Mouse (Mus musculus) heart, embryonic 15.5 days (tissue): ENCODE measurements around the gene Setd1b. TPM values are rescaled to one million over a fixed set of nuclear protein-coding genes. Genes with fewer than 3 reads are reported as not detected.
A peak's percentile ranks its signal among the peaks of the same experiment; 100 is the strongest.

Experiments
- ATAC-seq: fragments of 200-750 bp; cut with Nextera tagmentation; replicated peaks from 2 replicates; pipeline ENCODE4 v1.8.0; 2017; ENCODE audit warnings: low read depth, moderate TSS enrichment; ENCODE audit not compliant: insufficient number of reproducible peaks, insufficient read depth, low FRiP score
- H3K27ac ChIP-seq: fragments of 300-500 bp; sonication (generic); 2 replicates; pipeline ENCODE4 v1.5.1; 2015; ENCODE audit warnings: mild to moderate bottlenecking, inconsistent platforms
- H3K27me3 ChIP-seq: fragments of 300-500 bp; sonication (generic); 2 replicates; pipeline ENCODE4 v1.6.1; 2015; ENCODE audit warnings: inconsistent platforms
- H3K36me3 ChIP-seq: fragments of 300-500 bp; sonication (generic); 2 replicates; pipeline ENCODE4 v1.6.1; 2015; ENCODE audit warnings: mild to moderate bottlenecking, inconsistent platforms
- H3K4me1 ChIP-seq: fragments of 300-500 bp; sonication (generic); replicated peaks from 2 replicates; pipeline ENCODE4 v1.6.1; 2015; ENCODE audit warnings: inconsistent platforms
- H3K4me2 ChIP-seq: fragments of 300-500 bp; sonication (generic); 2 replicates; pipeline ENCODE4 v1.6.1; 2015; ENCODE audit warnings: inconsistent platforms, mild to moderate bottlenecking, moderate library complexity
- H3K4me3 ChIP-seq: fragments of 300-500 bp; sonication (generic); 2 replicates; pipeline ENCODE4 v1.5.1; 2015; ENCODE audit warnings: mild to moderate bottlenecking, inconsistent platforms
- H3K9ac ChIP-seq: fragments of 300-500 bp; sonication (generic); 2 replicates; pipeline ENCODE4 v1.6.1; 2015; ENCODE audit warnings: mild to moderate bottlenecking, inconsistent platforms
- H3K9me3 ChIP-seq: fragments of 300-500 bp; sonication (generic); replicated peaks from 2 replicates; pipeline ENCODE4 v1.6.1; 2016; ENCODE audit warnings: inconsistent platforms
- WGBS: fragments of 180-500 bp; shearing (Covaris S2); methylation state at CpG from one replicate; pipeline ENCODE4 v1.1.7; 2015; ENCODE audit warnings: mixed read lengths; 5-methylcytosine and 5-hydroxymethylcytosine counted together
- polyA plus RNA-seq: library from polyadenylated mRNA; unstranded; fragments of >200 nt; fragmentation: Nextera tagmentation; extraction: Ambion mirVana; gene quantifications from 2 replicates; pipeline ENCODE4 v1.2.1, GENCODE M21; 2015

The Setd1b gene
- polyA plus RNA-seq, 1 experiment from 2014 or later: 6.0 TPM

DNA sequence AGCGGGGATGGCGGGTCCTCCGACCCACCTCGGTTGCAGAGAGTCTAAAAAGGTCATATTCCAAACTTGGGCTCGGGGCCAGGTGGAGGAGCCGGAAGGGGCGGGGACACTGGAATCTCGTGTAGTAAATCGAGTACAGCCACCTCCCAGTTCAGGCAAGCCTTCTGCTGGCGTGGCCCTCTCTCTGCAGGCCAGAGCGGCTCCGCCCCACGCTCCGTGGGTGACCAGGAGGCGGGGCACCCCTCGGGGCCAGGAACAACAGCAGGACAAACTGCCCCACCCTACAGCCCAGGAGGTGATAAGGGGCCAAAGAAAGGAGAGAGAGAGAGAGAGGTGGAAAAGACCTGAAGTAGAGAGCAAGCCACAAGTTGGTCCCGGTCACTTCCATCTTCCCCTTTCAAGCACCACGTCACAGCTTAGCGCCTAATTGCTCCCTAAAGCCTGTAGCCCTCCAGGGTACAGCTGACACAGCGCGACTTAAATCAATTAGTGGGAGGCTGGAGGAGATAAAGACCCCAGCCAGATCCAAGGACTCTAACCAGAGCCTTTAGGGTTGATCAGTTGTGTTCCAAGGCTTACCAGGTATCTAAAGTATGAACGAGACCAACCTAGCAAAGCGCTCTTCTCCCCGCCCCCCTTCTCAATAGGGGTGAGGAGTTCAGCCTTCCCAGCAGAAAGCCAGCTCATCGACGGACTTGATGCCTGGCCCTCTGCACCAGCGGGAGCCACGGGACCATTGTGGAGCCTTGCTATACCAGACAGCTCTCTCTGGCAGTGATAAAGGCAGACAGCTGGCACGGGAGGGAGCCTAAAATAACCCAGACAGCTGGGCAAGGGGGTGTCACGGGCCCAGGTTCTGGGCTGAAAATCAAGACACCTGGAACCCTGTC is 6.3 kb upstream of the Setd1b start:
- Histone ChIP-seq H3K4me2 (peak overlapping the region; percentile 96), H3K27me3 (no peaks in the 10 kb centered on the region), H3K36me3 (no peaks in the 10 kb centered on the region), H3K9me3 (no peaks in the 10 kb centered on the region), H3K27ac (peak overlapping the region; percentile 100), H3K4me1 (peaks cover 76% of the 10 kb centered on the region), H3K9ac (peak overlapping the region; percentile 81), H3K4me3 (peak overlapping the region; percentile 59)
- WGBS: 3% methylated on average over 30 of the region's 30 CpGs
- peak; percentile 35 for ATAC-seq

DNA sequence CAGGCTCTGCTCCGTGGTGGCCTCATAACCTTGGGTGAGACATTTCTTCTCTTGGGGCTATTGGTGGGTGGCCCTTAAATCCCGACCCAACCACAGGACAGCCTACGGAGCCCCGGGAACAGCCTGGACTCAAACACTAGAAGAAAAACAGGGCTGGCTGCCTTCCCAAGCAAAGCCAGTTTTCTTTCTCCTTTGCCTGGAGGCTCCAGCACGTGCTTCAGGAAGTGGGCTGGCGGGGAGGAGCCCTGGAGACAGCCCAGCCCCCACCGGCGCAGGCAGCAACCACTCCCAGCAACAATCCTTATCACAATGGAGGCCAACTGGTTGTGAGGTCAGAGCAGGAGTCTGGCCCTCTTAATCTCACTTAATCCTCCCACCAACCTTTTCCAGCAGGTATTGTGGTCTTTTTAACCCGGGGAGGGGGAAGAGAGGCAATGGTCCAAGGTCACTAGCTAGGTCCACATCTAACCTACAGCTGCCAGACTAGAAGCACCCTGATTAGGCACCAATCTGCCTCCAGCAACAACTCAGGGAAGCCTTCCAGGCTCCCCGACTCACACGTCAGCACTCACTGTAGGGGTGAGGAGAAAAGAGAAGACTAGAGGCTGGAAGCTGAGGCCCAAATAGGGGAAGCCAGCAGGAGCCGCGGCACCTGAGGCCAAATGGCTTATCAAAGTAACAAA is 5.5 kb upstream of the Setd1b start:
- Histone ChIP-seq H3K4me2 (peak overlapping the region; percentile 96), H3K27me3 (no peaks in the 10 kb centered on the region), H3K27ac (peak overlapping the region; percentile 100), H3K4me1 (peaks cover 76% of the 10 kb centered on the region), H3K36me3 (no peaks in the 10 kb centered on the region), H3K4me3 (peak overlapping the region; percentile 59), H3K9ac (peak overlapping the region; percentile 81), H3K9me3 (no peaks in the 10 kb centered on the region)
- peak; percentile 53 for ATAC-seq
- under 1% methylated on average over 13 of the region's 13 CpGs for WGBS

DNA sequence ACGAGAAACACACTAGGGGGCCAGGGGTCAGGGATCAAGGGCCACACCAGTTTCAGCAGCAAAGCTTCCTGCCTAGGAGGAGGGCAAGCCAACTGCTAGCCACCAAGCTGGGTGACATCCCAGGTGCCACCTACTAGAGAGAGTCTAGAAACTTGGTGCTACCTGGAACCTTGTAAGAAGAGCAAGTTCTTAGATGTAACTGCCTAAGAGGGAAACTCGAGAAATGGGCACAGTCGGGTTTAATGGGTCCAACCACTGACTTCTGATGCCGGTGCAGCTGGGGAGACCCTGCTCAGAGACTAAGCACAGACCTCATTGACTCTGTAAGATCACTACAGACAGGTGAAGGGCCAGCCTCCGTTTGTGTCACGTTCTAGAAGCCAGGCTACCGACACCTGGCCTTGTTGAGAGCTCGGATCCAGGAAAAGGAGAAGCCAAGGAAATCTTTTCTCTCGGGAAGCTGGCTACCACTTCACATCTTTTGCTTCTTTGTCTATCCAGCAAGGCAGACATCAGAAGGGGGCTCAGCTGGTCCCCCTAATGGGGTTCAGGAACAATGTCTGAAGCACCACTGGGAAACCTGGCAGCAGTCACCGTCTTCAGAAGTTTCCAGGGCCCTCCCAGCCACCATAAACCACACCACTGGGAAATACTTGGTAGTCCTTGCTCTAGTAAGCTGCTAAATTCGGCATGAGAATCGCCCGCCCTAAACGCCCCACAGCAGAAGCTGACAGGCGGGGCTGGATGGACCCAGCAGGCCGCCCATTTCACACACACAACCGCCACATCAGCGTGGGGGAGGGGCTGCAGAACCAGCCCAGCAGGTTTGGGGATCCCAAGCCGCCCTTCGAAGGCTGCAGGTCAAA is 4.7 kb upstream of the Setd1b start:
- ATAC-seq: no peak
- Histone ChIP-seq H3K4me2 (peak overlapping the region; percentile 96), H3K9ac (peak overlapping the region; percentile 81), H3K27ac (peak overlapping the region; percentile 100), H3K9me3 (no peaks in the 10 kb centered on the region), H3K4me3 (peak overlapping the region; percentile 59), H3K36me3 (no peaks in the 10 kb centered on the region), H3K27me3 (no peaks in the 10 kb centered on the region), H3K4me1 (peaks cover 69% of the 10 kb centered on the region)
- WGBS: 4% methylated on average over 20 of the region's 20 CpGs

DNA sequence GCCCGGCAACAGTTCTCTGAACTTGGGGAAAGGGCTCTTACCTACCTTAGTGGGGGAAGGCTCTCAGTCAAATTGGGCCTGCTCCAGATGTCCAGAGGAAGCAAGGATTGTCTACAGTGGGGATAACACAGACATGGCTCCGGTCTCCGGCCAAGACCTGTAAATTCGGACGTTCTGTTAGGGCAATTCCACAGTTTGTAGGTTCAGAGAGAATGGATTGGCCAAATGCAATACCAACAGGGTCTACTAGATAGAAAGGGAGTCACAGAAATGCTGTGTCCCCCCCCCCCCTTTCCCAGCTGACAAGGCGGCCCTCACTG is 4.1 kb upstream of the Setd1b start:
- WGBS: 4% methylated on average over 6 of the region's 6 CpGs

DNA sequence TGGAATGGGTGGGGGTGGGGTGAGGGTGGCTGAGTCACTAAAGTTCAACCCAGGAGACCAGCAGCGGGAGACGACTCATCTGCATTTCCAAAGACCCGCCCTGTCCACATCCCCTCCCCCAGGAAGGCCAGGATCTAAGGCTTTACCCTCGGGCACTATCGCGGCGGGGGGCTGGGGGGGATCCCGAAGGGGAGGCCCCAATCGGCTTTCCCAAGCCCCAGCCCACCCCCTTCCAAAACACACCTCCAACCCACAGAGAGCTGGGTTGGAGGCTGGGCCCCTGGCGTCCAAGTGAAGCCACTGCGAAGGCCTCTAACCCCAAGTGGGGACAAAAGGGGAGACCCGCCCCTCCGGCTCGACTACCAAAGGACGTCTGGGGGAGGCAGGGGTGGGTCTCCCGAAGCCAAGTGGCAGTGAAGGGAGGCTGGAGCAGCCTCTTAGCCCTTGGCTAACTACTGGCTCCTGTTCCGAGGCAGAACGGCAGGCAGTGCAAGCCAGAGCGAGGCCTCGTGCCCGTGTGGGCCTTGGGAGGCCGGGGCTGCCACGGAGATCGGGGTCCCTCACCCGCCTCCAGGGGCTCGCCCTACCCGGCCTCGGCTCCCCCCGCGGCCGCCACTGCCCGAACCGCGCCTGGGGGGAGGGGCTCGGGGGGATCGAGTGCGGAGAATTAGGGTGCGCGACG is 3.6 kb upstream of the Setd1b start:
- Histone ChIP-seq H3K27me3 (no peaks in the 10 kb centered on the region), H3K27ac (peak overlapping the region; percentile 100), H3K36me3 (no peaks in the 10 kb centered on the region), H3K9ac (peak overlapping the region; percentile 81), H3K4me2 (peak overlapping the region; percentile 96), H3K9me3 (no peaks in the 10 kb centered on the region), H3K4me1 (peaks cover 59% of the 10 kb centered on the region), H3K4me3 (peak overlapping the region; percentile 59)
- WGBS: under 1% methylated on average over 40 of the region's 40 CpGs
- peak; percentile 7 for ATAC-seq

More for the DNA sequence above, 4.1 kb upstream of the Setd1b start:
- Histone ChIP-seq H3K36me3 (no peaks in the 10 kb centered on the region), H3K9me3 (no peaks in the 10 kb centered on the region), H3K4me1 (peaks cover 63% of the 10 kb centered on the region), H3K27me3 (no peaks in the 10 kb centered on the region), H3K4me3 (peak overlapping the region; percentile 59), H3K27ac (peak overlapping the region; percentile 100), H3K4me2 (peak overlapping the region; percentile 96), H3K9ac (peak overlapping the region; percentile 81)
- ATAC-seq: no peak

DNA sequence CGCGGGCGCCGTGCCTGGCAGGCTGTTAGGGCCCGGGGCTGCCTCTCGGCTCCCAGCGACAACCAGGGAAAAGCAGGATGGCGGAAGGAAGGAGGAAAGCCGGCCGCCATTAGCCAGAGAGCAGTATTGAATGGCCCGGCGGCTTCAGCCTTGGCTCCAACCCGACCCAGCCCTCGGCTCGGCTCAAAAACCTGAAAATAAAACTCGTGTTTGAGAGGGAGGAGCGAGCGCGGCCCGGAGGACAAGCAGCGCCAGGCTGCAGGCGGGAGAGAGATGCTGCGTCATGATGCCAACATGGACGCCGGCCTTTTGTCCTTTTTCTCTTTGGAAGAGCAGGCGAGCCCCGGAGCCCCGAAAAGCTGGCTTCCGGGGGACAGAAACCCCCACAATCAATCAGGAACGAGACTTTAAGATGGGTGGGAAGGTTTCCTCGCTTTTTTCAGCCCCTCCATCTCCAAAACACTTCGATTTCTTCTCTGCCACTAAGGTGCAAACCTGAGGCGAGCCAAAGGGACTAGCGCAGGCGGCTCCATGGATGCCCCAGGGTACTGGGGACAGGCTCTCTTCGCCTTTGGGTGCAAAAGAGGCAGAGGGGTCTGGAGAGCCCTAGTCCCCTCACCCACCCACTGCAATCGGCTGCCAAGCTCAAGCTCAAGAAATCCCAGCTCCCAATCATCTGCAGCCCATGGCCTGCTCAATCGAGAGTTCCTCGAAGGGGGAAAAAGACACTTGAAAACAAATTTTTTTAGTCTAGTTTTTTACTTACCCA is 2.9 kb upstream of the Setd1b start:
- H3K36me3 ChIP-seq: no peaks in the 10 kb centered on the region
- H3K4me2 ChIP-seq: peak overlapping the region; percentile 96
- under 1% methylated on average over 39 of the region's 39 CpGs for WGBS
- H3K9me3 ChIP-seq: no peaks in the 10 kb centered on the region
- H3K4me1 ChIP-seq: peaks cover 55% of the 10 kb centered on the region
- no peak for ATAC-seq
- peak overlapping the region; percentile 81 for H3K9ac ChIP-seq
- H3K27ac ChIP-seq: peak overlapping the region; percentile 100
- no peaks in the 10 kb centered on the region for H3K27me3 ChIP-seq
- H3K4me3 ChIP-seq: peak overlapping the region; percentile 59

DNA sequence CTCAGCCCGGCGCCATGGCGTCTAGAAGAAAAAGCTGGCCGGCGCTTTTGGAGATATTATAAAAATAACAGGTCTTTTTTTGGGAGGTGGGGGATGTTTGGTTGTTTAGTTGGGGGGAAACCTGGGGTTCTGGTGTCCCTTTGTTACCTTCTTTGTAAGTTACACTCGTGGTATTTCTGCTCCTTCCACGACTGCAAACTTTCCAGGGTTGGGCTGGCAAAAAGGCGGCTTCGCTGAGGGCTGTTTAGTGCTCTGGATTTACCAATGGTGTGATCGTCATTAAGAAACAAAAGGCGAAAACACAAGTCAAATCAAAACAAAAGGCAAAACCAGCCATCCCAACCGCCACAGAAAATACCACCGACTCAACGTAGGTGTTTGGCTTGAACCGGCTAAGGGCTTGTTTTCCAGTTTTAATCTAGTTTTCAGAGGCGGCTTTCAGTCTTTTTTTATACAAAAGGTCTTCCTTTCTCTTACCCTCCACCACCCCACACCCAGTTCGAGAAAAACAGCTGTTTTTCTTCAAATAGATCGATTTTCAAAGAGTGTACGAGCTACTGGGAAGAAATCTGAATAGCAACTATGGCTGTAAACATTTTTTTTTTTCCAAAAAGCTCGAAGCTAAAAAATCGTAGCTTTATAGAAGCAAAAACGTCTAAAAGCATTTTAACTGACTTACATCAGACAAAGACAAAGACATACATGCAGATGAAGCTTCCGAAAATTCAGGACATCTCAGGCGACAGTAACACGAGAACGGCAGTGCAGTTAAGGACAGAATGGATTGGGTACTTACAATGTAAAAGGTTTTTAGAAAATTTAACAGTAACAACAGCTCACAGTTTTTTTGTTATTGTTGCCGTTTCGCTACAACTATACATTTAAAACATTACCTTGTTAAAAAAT is 2.0 kb upstream of the Setd1b start:
- no peaks in the 10 kb centered on the region for H3K27me3 ChIP-seq
- peak overlapping the region; percentile 59 for H3K4me3 ChIP-seq
- ATAC-seq: no peak
- H3K4me2 ChIP-seq: peak overlapping the region; percentile 96
- no peaks in the 10 kb centered on the region for H3K9me3 ChIP-seq
- WGBS: 1% methylated on average over 28 of the region's 28 CpGs
- H3K36me3 ChIP-seq: no peaks in the 10 kb centered on the region
- H3K9ac ChIP-seq: peak overlapping the region; percentile 81
- peak overlapping the region; percentile 100 for H3K27ac ChIP-seq
- peaks cover 55% of the 10 kb centered on the region for H3K4me1 ChIP-seq

DNA sequence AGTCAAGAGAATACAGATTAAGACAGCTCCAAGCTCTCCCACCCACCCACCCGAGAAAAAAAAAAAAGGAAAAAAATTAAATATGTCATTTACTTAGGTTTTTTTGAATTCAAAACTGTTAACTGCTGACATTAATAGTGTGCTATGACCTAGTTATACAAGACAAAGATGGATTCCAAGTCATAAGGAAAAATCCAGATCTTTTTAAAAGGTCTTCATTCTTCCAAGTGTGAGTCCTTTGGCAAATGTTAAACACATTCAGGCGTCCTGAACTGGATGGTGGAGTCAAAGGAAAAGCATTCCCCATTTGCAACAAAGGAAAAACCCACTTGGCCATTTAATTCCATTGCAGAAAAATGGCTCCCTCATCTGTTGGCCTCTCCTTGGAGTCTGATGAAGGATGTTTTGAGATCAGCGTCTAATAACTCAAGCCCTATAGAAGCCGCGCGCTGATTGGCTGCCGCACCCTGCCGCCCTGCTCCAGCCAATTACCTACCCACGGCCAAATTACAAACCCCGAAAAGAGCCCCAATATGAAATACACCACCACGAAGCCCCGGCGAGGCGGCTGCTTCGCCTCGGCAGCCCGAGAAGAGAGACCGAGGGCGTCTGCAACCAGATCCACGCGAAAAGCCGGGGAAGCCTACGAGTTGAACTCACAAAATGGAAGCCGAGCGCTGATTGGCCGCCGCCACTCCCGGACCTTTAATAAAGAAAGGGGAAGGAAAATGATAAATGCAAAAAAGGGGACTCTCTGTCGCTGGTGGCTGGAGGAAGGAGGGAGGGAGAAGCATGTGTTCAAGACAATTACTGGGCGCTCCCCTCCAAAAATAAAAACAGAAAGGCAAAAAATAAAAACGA is 1.1 kb upstream of the Setd1b start:
- WGBS: under 1% methylated on average over 31 of the region's 31 CpGs
- Histone ChIP-seq H3K4me1 (peaks cover 55% of the 10 kb centered on the region), H3K27ac (peak overlapping the region; percentile 100)

More for the DNA sequence above, 1.1 kb upstream of the Setd1b start:
- Histone ChIP-seq H3K27me3 (no peaks in the 10 kb centered on the region), H3K4me3 (peak overlapping the region; percentile 92), H3K4me2 (peak overlapping the region; percentile 96), H3K36me3 (no peaks in the 10 kb centered on the region), H3K9me3 (no peaks in the 10 kb centered on the region), H3K9ac (peak overlapping the region; percentile 99)
- ATAC-seq: peak; percentile 33
